Comparison of ENCODE assay signal across 8 mouse cellular contexts in the genomic region with DNA sequence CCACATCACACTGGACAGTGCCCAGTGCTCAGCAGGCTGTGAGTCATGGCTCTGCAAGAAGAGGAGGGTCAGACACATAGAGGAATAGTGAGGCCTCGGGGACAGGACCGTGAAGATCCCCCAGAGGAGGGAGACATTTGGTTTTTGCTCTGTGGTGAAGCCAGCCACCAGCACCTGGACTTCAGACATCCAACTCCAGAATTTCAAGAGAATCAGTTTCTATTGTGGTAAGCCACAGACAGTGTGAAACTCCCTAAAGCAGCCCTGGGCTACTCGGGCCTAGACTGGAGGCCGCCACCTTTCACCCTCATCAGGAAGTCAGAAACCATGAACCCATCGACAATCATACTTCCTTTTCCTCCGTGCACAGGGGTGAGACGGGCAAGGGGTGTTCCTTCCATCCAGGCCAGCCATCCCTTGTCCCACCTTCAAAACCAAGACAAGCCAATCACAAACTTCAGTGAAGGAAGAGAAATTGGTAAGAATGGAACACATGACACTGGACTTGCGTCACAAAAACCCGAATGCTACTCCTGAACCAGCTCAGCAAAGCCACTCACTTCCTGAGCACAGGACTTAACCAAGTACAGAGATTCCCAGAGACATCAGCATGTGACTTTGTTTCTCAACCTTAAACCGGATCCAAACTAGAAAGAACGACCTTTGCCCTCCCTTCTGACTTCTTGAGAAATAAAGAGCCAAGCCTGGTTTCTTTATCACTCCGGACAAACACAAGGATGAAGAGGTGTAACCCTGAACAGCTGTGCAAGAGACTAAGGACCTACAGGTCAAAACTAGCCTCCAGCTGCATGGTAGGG. TPM values are rescaled to one million over a fixed set of nuclear protein-coding genes. Genes with fewer than 3 reads are reported as not detected.
DNase-seq lines count a peak whose midpoint lies in the region; ATAC-seq and TF ChIP-seq lines count a peak whose summit lies in the region.
"Had no signal": no experiment of that assay in that cellular context is flagged by ENCODE, and none has a peak within 500 bp of the region (broad histone marks: within the 10 kb centered on the region; RNA-seq: fewer than 3 reads in every experiment).

No protein-coding gene starts in this region.

- peaks cover 5% of the 10 kb centered on the region for H3K4me1 ChIP-seq in lung, adult 2 months (ENCODE audit: control insufficient read depth, insufficient read depth, low read length)
- H3K4me1 ChIP-seq in liver, embryonic 15.5 days (replicated peaks): peaks cover 31% of the 10 kb centered on the region
- H3K4me1 ChIP-seq in stomach, postnatal 0 days (replicated peaks; ENCODE audit: control insufficient read depth, insufficient read depth): no peaks in the 10 kb centered on the region; the same call in 1 of the 2 replicates

- no peak for TF ChIP-seq CTCF in lung, adult 2 months (IDR thresholded peaks at IDR 0.05; ENCODE audit: insufficient read depth, low read length)
- no peak for TF ChIP-seq CTCF in stomach, postnatal 0 days (IDR thresholded peaks at IDR 0.05; ENCODE audit: low read depth)

- no peaks in the 10 kb centered on the region for H3K9me3 ChIP-seq in liver, embryonic 15.5 days (replicated peaks)
- no peaks in the 10 kb centered on the region for H3K9me3 ChIP-seq in stomach, postnatal 0 days (ENCODE audit: control insufficient read depth, low read length)

- ATAC-seq in liver, embryonic 15.5 days (ENCODE audit: insufficient read depth): peak; percentile 56; the same call in 1 of the 2 replicates
- ATAC-seq in stomach, postnatal 0 days (ENCODE audit: low FRiP score, low TSS enrichment): peak; percentile 74

- 51% methylated on average over 12 of the region's 12 CpGs for WGBS in lung, adult 2 months
- WGBS in liver, embryonic 15.5 days (ENCODE audit: insufficient replicate concordance): 27% methylated on average over 12 of the region's 12 CpGs
- 66% methylated on average over 12 of the region's 12 CpGs for WGBS in stomach, postnatal 0 days

- H3K9ac ChIP-seq in liver, embryonic 15.5 days: no peak overlapping the region
- H3K9ac ChIP-seq in stomach, postnatal 0 days (ENCODE audit: low read length): no peak overlapping the region
- H3K9ac ChIP-seq: neural tube, embryonic 12.5 days had no signal

- no peak for TF ChIP-seq POLR2A in lung, adult 2 months (IDR thresholded peaks at IDR 0.05; ENCODE audit: borderline replicate concordance, extremely low read depth, low read depth, low read length)

- DNase-seq in lung, adult 18-20 months: peak; percentile 67 to 68
- no peak for DNase-seq in lung, adult 2 months
- peak; percentile 57 for DNase-seq in adrenal gland, postnatal 14 days
- no peak for DNase-seq in stomach, postnatal 0 days (ENCODE audit: low spot score)
- DNase-seq in layer of hippocampus, adult 9-10 months (ENCODE audit: low spot score): no peak
- DNase-seq in left cerebral cortex, adult 9 months (ENCODE audit: low spot score in 2 of 2): no peak

- no peak for TF ChIP-seq EP300 in stomach, postnatal 0 days (optimal IDR thresholded peaks at IDR 0.05)

- H3K4me3 ChIP-seq in lung, adult 2 months (replicated peaks; ENCODE audit: extremely low read depth, low read depth, low read length): no peak overlapping the region
- H3K4me3 ChIP-seq in liver, embryonic 15.5 days (replicated peaks): no peak overlapping the region
- no peak overlapping the region for H3K4me3 ChIP-seq in stomach, postnatal 0 days (ENCODE audit: low read depth, low read length)
- H3K4me3 ChIP-seq: neural tube, embryonic 12.5 days had no signal

- H3K27ac ChIP-seq in liver, embryonic 15.5 days (replicated peaks): no peak overlapping the region
- H3K27ac ChIP-seq in stomach, postnatal 0 days (replicated peaks): 0 out of 2 replicates have a peak overlapping the region, but pooled peaks have one; percentile 35
- H3K27ac ChIP-seq: neural tube, embryonic 12.5 days had no signal

- no peaks in the 10 kb centered on the region for H3K27me3 ChIP-seq in liver, embryonic 15.5 days
- H3K27me3 ChIP-seq in stomach, postnatal 0 days (ENCODE audit: control insufficient read depth, insufficient read depth, low read length): no peaks in the 10 kb centered on the region
- H3K27me3 ChIP-seq: neural tube, embryonic 12.5 days had no signal

- no peak overlapping the region for H3K4me2 ChIP-seq in liver, embryonic 15.5 days
- no peak overlapping the region for H3K4me2 ChIP-seq in stomach, postnatal 0 days (replicated peaks; ENCODE audit: low read depth)
- H3K4me2 ChIP-seq: neural tube, embryonic 12.5 days had no signal

- H3K36me3 ChIP-seq in liver, embryonic 15.5 days (replicated peaks): no peaks in the 10 kb centered on the region; the same call in none of the 2 replicates
- no peaks in the 10 kb centered on the region for H3K36me3 ChIP-seq in stomach, postnatal 0 days (ENCODE audit: control insufficient read depth, insufficient read depth, low read length)
- H3K36me3 ChIP-seq: neural tube, embryonic 12.5 days had no signal

RNA-seq across cellular contexts. Expression of a gene that starts 14.4 kb away (rescaled TPM):
- polyA plus RNA-seq in lung, adult 2 months (2012; rRNA removed): 17.3 and 19.5 TPM in 2 replicates
- total RNA-seq in adrenal gland, postnatal 14 days (2021): 6.3 and 6.9 TPM in 2 replicates
- 5.8 and 6.9 TPM in 2 replicates for polyA plus RNA-seq in liver, embryonic 15.5 days (2015; fragmentation: Nextera tagmentation; extraction: Ambion mirVana)
- 9.6 and 9.9 TPM in 2 replicates for polyA plus RNA-seq in stomach, postnatal 0 days (2015; fragmentation: Nextera tagmentation; extraction: Ambion mirVana)

RNA-seq across cellular contexts. Expression of a gene that starts 33.2 kb away (rescaled TPM):
- polyA plus RNA-seq in lung, adult 2 months (2012; rRNA removed): 142 and 150 TPM in 2 replicates
- 61.8 and 67.6 TPM in 2 replicates for total RNA-seq in adrenal gland, postnatal 14 days (2021)
- polyA plus RNA-seq in liver, embryonic 15.5 days (2015; fragmentation: Nextera tagmentation; extraction: Ambion mirVana): 37.1 and 40.1 TPM in 2 replicates
- 79.1 and 84.8 TPM in 2 replicates for polyA plus RNA-seq in stomach, postnatal 0 days (2015; fragmentation: Nextera tagmentation; extraction: Ambion mirVana)

Comparison
In these comparisons a context has a peak if more than half of its experiments do, and no peak if none do; other contexts are left out.
1. DNase-seq: peak in lung, adult 18-20 months (2 of 2) and adrenal gland, postnatal 14 days (single experiment); none in lung, adult 2 months (single experiment), stomach, postnatal 0 days (single experiment), layer of hippocampus, adult 9-10 months (single experiment) and left cerebral cortex, adult 9 months (0 of 2).